Mouse (Mus musculus): ENCODE data around the gene Ndel1.

Gene Ndel1

DNA sequence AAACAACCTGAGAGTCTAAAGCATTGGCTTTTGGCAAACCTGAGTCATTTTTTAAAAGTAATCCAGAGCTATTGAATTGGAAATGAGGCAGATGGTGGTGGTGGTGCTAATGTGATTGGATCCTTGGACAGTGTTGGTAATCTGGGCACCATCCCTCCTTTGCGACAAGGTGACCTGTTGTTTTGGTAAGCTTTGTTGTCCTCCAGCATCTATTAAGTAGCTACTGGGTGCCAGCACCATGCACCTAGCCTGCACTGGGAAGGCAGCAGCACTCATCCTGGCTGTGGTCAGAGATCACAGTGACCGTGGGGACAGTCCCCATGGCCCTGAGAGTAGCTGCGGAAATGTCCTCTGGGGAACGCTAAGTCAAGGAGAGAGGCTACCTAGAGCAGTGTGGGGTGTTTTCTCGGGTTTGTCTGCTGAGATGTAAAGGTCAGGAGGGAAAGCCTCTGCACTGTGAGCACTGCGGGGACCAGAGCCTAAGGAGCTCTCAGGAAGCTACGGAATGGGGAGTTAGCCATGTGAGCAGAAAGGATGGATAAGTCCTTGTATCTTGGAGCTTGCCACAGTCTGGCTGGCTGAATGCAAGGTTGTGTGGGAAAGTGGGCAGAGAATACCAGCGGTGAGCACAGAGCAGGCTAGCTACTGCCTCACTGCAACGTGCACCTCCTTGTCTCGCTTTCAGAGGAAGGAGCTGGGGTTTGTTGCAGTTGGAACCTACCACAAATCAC is 91.8 kb downstream of the Ndel1 start:
- ATAC-seq (ENCODE audit: low TSS enrichment) = peak; percentile 69

DNA sequence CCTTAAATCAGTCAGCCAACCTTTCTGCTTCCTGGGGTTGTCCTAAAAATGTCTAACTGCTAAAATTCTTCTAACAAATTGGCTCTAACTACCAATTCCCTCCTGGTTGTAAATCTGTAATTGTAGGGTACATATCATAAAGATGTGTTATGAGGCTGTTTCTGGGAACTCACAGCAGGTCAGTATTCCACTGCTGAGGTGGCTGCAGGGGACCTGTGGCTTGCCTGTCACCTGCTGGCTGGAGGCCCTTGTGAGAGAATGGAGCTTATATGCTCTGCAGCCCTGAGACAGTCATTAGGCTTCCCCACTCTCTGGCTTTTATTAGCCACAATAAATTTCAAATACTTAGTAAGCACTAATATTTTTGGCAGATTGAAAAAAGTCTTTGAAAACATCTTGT is 92.8 kb downstream of the Ndel1 start:
- ATAC-seq (ENCODE audit: low TSS enrichment) = no peak

DNA sequence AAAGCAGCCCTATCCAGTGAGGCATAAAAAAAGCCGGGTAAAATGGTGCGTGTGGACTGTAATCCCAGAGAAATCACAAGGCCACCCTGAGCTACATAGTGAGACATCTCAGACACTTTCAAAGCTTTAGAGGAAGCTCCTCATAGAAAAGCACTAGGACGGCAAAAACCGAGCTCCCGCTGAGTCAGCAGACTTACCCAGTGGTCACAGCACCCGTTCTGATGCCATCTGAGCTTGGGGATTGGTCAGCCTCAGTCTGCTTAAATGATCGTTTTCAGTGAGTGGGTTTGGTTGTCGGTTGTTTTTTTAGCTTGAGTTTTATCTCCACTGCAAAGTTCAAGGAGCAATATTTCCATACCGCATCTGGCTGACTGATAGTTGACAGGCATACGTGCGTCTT is 93.7 kb downstream of the Ndel1 start:
- no peak for ATAC-seq (ENCODE audit: low TSS enrichment)

- ATAC-seq (ENCODE audit: low TSS enrichment) = no peak
Measured at GRCm38 (mm10) chr11:68776147-68776655, 95.5 kb downstream of the Ndel1 start.
